Mouse (Mus musculus): ENCODE results near the gene Slc25a45.

Gene Slc25a45

DNA sequence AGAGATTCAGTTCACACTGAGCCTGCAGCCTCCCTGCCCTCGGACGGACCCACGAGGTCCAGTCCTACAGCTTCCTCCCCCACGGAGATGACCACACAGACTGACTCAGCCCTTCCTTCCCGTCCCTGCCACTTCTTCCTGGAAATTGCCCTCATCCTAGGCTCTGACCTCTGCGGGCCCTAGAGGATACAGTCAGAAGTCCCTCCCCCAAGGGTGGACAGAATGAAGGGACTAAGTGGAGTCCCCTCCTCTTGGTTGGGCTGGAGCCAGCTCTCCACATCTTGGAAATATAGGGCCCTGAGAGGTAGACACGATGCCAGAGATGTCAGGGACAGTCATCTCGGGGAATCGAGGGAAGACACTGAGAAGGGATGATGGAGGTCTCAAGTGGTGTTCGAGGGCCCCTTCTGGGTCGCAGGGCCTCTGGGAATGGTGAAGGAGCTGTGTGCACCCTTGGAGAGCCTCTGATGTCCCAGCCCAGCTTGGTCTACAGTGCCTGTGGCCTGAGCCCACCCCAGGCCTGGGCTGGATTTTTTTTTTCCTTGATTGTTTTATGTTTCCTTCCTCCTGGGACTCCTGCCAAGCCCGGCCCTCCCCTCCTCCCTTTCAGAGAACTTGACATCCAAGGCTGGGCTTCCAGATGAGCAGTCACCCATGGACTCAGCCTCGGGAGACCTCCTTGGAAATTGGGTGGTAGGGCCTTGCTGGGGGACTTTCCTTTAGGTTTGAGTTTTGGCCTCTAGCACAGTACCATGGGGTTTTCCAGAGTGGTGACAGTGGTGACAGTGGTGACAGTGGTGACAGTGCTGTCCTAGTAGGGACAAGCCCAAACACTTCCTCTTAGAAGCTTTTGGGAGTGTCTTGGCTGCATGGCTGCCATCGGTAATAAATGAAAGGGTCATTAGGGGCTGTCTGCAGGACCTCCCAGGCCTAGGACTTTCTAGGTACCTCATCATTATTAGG lies 52.3 kb downstream of the Slc25a45 start:
- DNase-seq (ENCODE audit: low spot score), result no peak

- DNase-seq (ENCODE audit: low spot score), result no peak
Observed at GRCm38 (mm10) chr19:5935266-5935665, 57.7 kb downstream of the Slc25a45 start.

Measured in T-cell, adult 2 months (primary cell).